Mouse (Mus musculus): ENCODE measurements around the gene Kif18a. TPM values are rescaled to one million over a fixed set of nuclear protein-coding genes. Genes with fewer than 3 reads are reported as not detected.

The Kif18a gene
- total RNA-seq, 2 experiments from 2014 or later, result 26.7 to 28.0 TPM

DNA sequence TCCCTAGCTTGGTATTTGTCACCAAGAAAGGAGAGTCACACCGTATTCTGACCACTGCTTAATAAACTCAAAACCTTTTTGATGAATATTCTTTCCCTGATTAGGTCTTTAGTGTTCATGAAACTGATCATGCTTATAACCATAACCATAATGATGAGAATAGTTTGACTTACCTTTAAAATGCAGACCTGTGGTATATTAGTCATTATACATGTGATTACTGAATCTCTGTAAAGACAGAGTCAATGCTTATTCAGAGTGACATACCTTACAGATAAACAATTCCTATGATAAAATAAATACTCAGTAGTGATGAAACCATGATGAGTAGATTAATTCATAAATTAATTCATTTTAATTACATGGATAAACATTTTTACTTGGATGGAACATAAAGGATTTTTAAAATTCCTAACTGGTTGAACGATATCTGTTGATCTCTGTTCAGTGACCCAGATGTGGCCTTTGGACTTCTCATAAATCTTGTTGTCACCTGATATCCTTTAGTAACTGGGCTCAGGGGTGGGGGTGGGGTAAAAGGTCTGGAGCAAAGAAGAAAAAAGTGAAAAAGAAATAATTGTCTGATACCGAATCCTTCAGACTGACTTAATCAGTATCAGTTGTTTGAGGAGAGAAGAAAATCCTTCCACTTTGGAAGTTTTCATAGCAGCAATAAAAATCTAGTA, 78.1 kb downstream of the Kif18a start:
- ATAC-seq (ENCODE audit: poor library complexity, severe bottlenecking), result no peak

DNA sequence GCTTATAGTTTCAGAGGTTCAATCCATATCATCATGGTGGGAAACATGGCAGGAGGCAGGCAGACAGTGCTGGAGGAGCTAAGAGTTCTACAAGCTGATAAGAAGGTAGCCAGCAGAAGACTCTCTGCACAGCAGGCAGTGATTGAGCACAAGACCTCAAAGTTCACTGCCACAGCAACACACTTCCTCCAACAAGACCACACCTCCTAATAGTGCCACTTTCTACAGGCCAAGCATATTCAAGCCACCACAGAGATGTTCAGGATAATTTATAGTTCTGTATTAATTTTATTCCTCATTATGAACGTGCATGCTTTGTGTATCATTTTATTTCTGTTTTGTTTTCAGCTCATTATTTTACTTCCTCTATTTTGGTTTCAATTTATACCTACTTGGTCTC, 85.4 kb downstream of the Kif18a start:
- no peak for ATAC-seq (ENCODE audit: poor library complexity, severe bottlenecking)

DNA sequence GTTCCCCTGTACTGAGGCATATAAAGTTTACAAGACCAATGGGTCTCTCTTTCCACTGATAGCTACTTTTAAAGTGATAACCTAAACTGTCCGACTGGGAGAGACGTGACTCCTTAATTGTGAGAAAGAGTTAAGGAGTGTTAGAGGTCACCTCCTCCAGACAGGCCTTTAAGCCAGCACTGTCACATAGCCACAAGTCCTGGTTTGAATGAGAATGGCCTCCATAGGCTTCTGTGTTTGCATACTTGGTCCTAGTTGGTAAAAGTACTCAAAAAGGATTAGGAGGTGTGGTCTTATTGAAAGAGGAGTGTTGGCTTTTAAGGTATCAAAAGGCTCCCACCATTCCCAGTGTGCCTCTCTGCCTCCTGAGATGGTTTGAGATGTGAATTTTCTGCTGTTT, 94.3 kb downstream of the Kif18a start:
- no peak for ATAC-seq (ENCODE audit: poor library complexity, severe bottlenecking)

DNA sequence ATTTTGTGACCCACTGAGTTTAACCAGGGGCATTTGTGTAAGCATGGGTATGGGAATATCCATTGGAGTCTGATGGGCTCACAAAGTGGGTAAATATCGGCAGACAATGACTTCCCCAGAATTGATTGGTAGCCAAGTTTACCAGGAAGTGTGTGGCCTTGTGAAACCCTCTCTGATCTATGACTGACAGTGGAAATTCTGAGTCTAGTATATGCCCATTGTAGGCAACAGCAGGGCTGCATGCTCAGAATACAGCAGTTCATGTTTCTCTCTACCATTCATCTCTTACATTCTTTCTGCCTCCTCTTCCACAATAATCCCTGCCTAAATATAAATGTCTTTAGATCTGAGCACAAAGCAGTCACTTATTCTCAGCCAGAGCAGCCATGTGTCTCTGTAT, 103.5 kb downstream of the Kif18a start:
- no peak for ATAC-seq (ENCODE audit: poor library complexity, severe bottlenecking)

DNA sequence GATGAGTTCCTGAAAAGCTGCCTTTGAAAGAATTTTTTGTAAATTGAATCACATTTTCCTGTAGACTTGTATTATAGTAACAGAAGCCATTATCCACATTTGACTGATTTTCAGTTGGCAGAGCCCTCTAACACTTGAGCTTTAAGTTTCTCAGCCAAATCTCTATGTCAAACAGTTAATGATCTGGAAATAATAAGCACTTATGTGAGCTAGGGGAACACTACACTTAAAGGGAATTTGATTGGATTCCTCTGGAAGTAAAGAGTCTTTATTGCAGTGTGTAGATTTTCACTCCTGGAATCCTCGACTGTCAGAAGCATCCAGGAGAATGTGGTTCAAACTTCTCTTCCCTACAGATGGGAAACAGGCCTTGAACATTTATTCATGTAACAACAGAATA, 105.7 kb downstream of the Kif18a start:
- ATAC-seq (ENCODE audit: poor library complexity, severe bottlenecking), result no peak

DNA sequence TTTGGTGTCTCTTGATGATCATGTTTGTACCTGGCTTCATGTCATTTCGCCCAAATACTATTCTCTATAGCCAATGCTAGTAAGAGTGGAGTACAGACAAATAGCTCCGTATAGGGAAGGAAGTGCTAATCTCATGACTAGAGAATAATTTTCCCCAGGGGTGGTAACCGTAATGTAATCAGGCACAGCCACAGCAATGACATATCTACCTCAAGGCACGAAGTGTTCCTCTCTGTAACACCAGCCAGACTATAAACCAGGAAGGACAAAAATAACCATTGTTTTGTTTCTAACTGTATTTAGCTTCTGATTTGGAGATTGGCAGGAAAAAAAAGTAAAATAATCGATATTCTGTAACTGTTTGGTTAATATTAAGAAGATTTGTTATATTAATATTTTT, 108.2 kb downstream of the Kif18a start:
- no peak for ATAC-seq (ENCODE audit: poor library complexity, severe bottlenecking)

DNA sequence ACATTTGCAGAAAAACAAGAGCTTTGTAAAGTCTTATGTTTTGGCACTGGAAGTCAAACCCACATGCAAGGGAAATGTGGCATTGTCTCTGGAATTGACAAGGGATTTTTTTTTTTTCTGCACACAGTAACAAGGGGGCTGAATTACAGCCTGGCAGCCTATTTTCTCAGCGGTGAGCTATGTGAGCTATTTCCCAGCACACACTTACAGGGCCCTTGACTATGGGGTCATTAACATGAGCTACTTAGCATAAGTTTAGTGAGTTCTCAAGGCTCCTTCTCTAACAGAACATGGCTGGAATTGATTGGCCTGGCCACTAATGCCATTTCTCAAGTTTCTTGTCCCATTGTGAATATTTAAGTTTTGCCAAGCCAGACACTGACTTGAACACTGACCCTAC, 109.4 kb downstream of the Kif18a start:
- no peak for ATAC-seq (ENCODE audit: poor library complexity, severe bottlenecking)

Other genes with a start within 250 kb of the Kif18a start
- gene Mettl15, start within 50 bp of the Kif18a start, total RNA-seq (2015), result 7.5 and 8.8 TPM in 2 replicates
- 3.9 and 5.1 TPM in 2 replicates for gene Mettl15, start within 50 bp of the Kif18a start, total RNA-seq (2017)